Mouse (Mus musculus): ENCODE results near the gene Prps1l1. TPM values are rescaled to one million over a fixed set of nuclear protein-coding genes. Genes with fewer than 3 reads are reported as not detected.

Gene Prps1l1
- not detected in 2 replicates for polyA plus RNA-seq (2012; rRNA removed)

DNA sequence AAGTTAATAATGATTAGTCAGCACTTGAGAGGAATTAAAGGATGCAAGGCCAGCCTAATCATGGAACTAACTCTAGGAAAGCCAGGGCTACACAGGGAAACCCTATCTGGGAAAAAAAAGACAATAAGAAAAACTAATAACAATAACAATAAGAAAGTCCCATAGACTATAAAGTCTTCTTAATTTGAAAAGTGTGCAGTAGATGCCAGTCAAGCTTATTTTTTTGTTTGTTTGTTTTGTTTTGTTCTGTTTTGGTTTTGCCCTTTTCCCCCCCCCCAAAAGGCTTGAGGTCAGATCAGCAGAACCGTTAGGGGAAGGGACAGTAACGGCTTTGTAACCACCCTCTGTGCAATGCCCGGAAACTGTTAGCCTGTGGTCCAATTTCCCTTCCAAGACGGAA, at the start of gene Prps1l1:
Gene Prps1l1 (plus strand): TSS at position 301 of the 400 bp plus-strand sequence.
- TF ChIP-seq CTCF (IDR thresholded peaks at IDR 0.05; ENCODE audit: extremely low read depth, insufficient read depth, low read length) (no peak), POLR2A (IDR thresholded peaks at IDR 0.05; ENCODE audit: extremely low read depth, insufficient read depth, low read length) (no peak)
- H3K4me1 ChIP-seq (ENCODE audit: control insufficient read depth, insufficient read depth, low read length), result no peaks in the 10 kb centered on the region

GRCm38 (mm10) chr12:34937918-34938317, 46.6 kb upstream of the Prps1l1 start:
- no peaks in the 10 kb centered on the region for H3K4me1 ChIP-seq (ENCODE audit: control insufficient read depth, insufficient read depth, low read length)
- H3K4me3 ChIP-seq (ENCODE audit: insufficient read depth, low read length), result no peak overlapping the region
- H3K27ac ChIP-seq (ENCODE audit: insufficient read depth, low read length), result no peak overlapping the region
- TF ChIP-seq POLR2A (IDR thresholded peaks at IDR 0.05; ENCODE audit: extremely low read depth, insufficient read depth, low read length), result no peak
- no peak for TF ChIP-seq CTCF (IDR thresholded peaks at IDR 0.05; ENCODE audit: extremely low read depth, insufficient read depth, low read length)

More for the DNA sequence above, at the start of gene Prps1l1:
- Histone ChIP-seq H3K4me3 (ENCODE audit: insufficient read depth, low read length) (no peak within 1 kb of the TSS), H3K27ac (ENCODE audit: insufficient read depth, low read length) (no peak within 1 kb of the TSS)

GRCm38 (mm10) chr12:34949066-34949706, 35.4 kb upstream of the Prps1l1 start:
- TF ChIP-seq POLR2A (IDR thresholded peaks at IDR 0.05; ENCODE audit: extremely low read depth, insufficient read depth, low read length), result no peak
- no peak for TF ChIP-seq CTCF (IDR thresholded peaks at IDR 0.05; ENCODE audit: extremely low read depth, insufficient read depth, low read length)
- Histone ChIP-seq H3K27ac (ENCODE audit: insufficient read depth, low read length) (no peak overlapping the region), H3K4me3 (ENCODE audit: insufficient read depth, low read length) (no peak overlapping the region)

GRCm38 (mm10) chr12:34975991-34976390, 8.6 kb upstream of the Prps1l1 start:
- Histone ChIP-seq H3K27ac (ENCODE audit: insufficient read depth, low read length) (no peak overlapping the region), H3K4me1 (ENCODE audit: control insufficient read depth, insufficient read depth, low read length) (no peaks in the 10 kb centered on the region), H3K4me3 (ENCODE audit: insufficient read depth, low read length) (no peak overlapping the region)
- no peak for TF ChIP-seq POLR2A (IDR thresholded peaks at IDR 0.05; ENCODE audit: extremely low read depth, insufficient read depth, low read length)
- TF ChIP-seq CTCF (IDR thresholded peaks at IDR 0.05; ENCODE audit: extremely low read depth, insufficient read depth, low read length), result no peak

More at GRCm38 (mm10) chr12:34949066-34949706, 35.4 kb upstream of the Prps1l1 start:
- no peaks in the 10 kb centered on the region for H3K4me1 ChIP-seq (ENCODE audit: control insufficient read depth, insufficient read depth, low read length)

DNA sequence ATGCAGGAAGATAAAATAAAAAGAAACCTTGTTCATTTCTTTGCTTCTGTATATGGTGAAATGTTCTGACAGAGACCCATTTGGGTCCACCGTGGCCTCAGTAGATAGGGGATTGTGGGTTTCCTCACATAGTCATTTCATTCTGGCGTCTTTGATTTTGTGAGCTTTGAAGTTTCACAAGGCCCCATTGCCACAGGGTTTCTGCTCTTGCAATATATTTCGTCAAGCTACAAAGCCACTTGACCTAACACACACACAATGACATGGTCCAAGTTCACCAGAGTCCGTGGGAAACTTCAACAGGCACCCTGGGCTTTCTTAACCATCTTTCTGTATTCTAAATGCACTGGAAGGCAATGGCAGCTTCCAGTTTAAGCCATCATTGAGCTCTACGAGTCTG, 1.3 kb downstream of the Prps1l1 start:
- TF ChIP-seq POLR2A (IDR thresholded peaks at IDR 0.05; ENCODE audit: extremely low read depth, insufficient read depth, low read length) (no peak), CTCF (IDR thresholded peaks at IDR 0.05; ENCODE audit: extremely low read depth, insufficient read depth, low read length) (no peak)
- no peak overlapping the region for H3K4me3 ChIP-seq (ENCODE audit: insufficient read depth, low read length)
- H3K4me1 ChIP-seq (ENCODE audit: control insufficient read depth, insufficient read depth, low read length), result no peaks in the 10 kb centered on the region
- no peak overlapping the region for H3K27ac ChIP-seq (ENCODE audit: insufficient read depth, low read length)

GRCm38 (mm10) chr12:34989537-34990200, 5.1 kb downstream of the Prps1l1 start:
- TF ChIP-seq POLR2A (IDR thresholded peaks at IDR 0.05; ENCODE audit: extremely low read depth, insufficient read depth, low read length) (no peak), CTCF (IDR thresholded peaks at IDR 0.05; ENCODE audit: extremely low read depth, insufficient read depth, low read length) (no peak)
- Histone ChIP-seq H3K27ac (ENCODE audit: insufficient read depth, low read length) (no peak overlapping the region), H3K4me1 (ENCODE audit: control insufficient read depth, insufficient read depth, low read length) (no peaks in the 10 kb centered on the region), H3K4me3 (ENCODE audit: insufficient read depth, low read length) (no peak overlapping the region)

GRCm38 (mm10) chr12:34990387-34990786, 5.8 kb downstream of the Prps1l1 start:
- no peak overlapping the region for H3K27ac ChIP-seq (ENCODE audit: insufficient read depth, low read length)
- TF ChIP-seq POLR2A (IDR thresholded peaks at IDR 0.05; ENCODE audit: extremely low read depth, insufficient read depth, low read length) (no peak), CTCF (IDR thresholded peaks at IDR 0.05; ENCODE audit: extremely low read depth, insufficient read depth, low read length) (no peak)
- H3K4me3 ChIP-seq (ENCODE audit: insufficient read depth, low read length), result no peak overlapping the region
- H3K4me1 ChIP-seq (ENCODE audit: control insufficient read depth, insufficient read depth, low read length), result no peaks in the 10 kb centered on the region

GRCm38 (mm10) chr12:34991900-34992299, 7.3 kb downstream of the Prps1l1 start:
- no peak overlapping the region for H3K4me3 ChIP-seq (ENCODE audit: insufficient read depth, low read length)
- TF ChIP-seq CTCF (IDR thresholded peaks at IDR 0.05; ENCODE audit: extremely low read depth, insufficient read depth, low read length) (no peak), POLR2A (IDR thresholded peaks at IDR 0.05; ENCODE audit: extremely low read depth, insufficient read depth, low read length) (no peak)
- H3K27ac ChIP-seq (ENCODE audit: insufficient read depth, low read length), result no peak overlapping the region
- H3K4me1 ChIP-seq (ENCODE audit: control insufficient read depth, insufficient read depth, low read length), result no peaks in the 10 kb centered on the region

DNA sequence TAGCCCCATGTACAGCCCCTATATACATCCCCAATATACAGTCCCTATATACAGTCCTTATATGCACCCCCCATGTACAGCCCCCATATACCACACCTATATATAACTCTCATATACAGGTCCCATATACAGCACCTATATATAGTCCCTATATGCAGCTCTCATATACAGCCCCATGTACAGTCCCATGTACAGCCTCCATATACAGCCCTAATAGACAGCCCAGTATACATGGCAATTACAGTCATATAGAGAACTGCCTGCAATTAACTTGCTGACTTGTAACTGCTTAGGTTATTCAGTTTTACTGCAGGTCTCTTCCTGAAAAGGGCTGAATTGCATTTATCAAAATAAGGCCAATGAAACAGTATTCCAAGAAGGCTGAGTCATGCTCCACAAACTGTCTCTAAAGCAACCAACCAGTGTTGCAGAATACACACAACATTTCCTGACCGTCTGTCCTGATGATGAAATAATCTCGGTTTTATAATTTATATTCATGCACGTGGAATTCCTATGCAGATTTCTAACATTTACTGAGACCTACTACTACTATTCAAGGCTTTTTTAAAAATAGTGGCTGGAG, 13.1 kb downstream of the Prps1l1 start:
- H3K4me1 ChIP-seq (ENCODE audit: control insufficient read depth, insufficient read depth, low read length), result no peaks in the 10 kb centered on the region
- no peak overlapping the region for H3K27ac ChIP-seq (ENCODE audit: insufficient read depth, low read length)
- H3K4me3 ChIP-seq (ENCODE audit: insufficient read depth, low read length), result no peak overlapping the region
- TF ChIP-seq POLR2A (IDR thresholded peaks at IDR 0.05; ENCODE audit: extremely low read depth, insufficient read depth, low read length) (no peak), CTCF (IDR thresholded peaks at IDR 0.05; ENCODE audit: extremely low read depth, insufficient read depth, low read length) (no peak)
